Mouse (Mus musculus): Measurements from ENCODE around the gene Gp1ba.

GRCm38 (mm10) chr11:70643051-70643450, 4.1 kb downstream of the Gp1ba start:
- TF ChIP-seq CHD2 (IDR thresholded peaks at IDR 0.05; ENCODE audit: low read depth, low read length): no peak
- no peak for TF ChIP-seq HCFC1 (IDR thresholded peaks at IDR 0.05; ENCODE audit: borderline replicate concordance, insufficient read depth, low read length)
